Mouse (Mus musculus): ENCODE measurements at regions not wholly inside any gene's neighbourhood (a gene's known extent, or its start where the extent isn't known, plus 50 kb on each side); places are given as distances from the start of the nearest gene placed in this dataset.

GRCm38 (mm10) chr8:35991013-35991412, 225.4 kb downstream of the Gm19410 start:
- DNase-seq (ENCODE audit: low spot score in 2 of 2): no peak

- no peak for DNase-seq (ENCODE audit: low spot score in 2 of 2)
Observed at GRCm38 (mm10) chr8:35991936-35992603, 226.5 kb downstream of the Gm19410 start.

- DNase-seq (ENCODE audit: low spot score in 2 of 2): no peak
Observed at GRCm38 (mm10) chr8:35996330-35997077, 230.9 kb downstream of the Gm19410 start.

- DNase-seq (ENCODE audit: low spot score in 2 of 2): no peak
Observed at GRCm38 (mm10) chr8:35999584-35999983, 234.0 kb downstream of the Gm19410 start.

GRCm38 (mm10) chr8:36004387-36004786, 238.8 kb downstream of the Gm19410 start:
- no peak for DNase-seq (ENCODE audit: low spot score in 2 of 2)

- peak in 1 of 2 experiments; percentile 45 for DNase-seq (ENCODE audit: low spot score in 2 of 2)
Observed at GRCm38 (mm10) chr8:36005536-36005935, 239.9 kb downstream of the Gm19410 start.

GRCm38 (mm10) chr8:36007724-36008123, 242.1 kb downstream of the Gm19410 start:
- DNase-seq (ENCODE audit: low spot score in 2 of 2): no peak

GRCm38 (mm10) chr8:36009565-36009964, 244.0 kb downstream of the Gm19410 start:
- no peak for DNase-seq (ENCODE audit: low spot score in 2 of 2)

- no peak for DNase-seq (ENCODE audit: low spot score in 2 of 2)
Observed at GRCm38 (mm10) chr8:36010446-36011217, 245.0 kb downstream of the Gm19410 start.

- DNase-seq (ENCODE audit: low spot score in 2 of 2): no peak
Observed at GRCm38 (mm10) chr8:36014862-36015261, 249.3 kb downstream of the Gm19410 start.

GRCm38 (mm10) chr8:36016321-36017114, 250.9 kb downstream of the Gm19410 start:
- DNase-seq (ENCODE audit: low spot score in 2 of 2): no peak

- no peak for DNase-seq (ENCODE audit: low spot score in 2 of 2)
Observed at GRCm38 (mm10) chr8:36018993-36019753, 253.6 kb downstream of the Gm19410 start.

- DNase-seq (ENCODE audit: low spot score in 2 of 2): no peak
Observed at GRCm38 (mm10) chr8:36019895-36020294, 254.3 kb downstream of the Gm19410 start.

GRCm38 (mm10) chr8:36027586-36027985, 262.0 kb downstream of the Gm19410 start:
- DNase-seq (ENCODE audit: low spot score in 2 of 2): no peak

GRCm38 (mm10) chr8:36028121-36028955, 262.7 kb downstream of the Gm19410 start:
- no peak for DNase-seq (ENCODE audit: low spot score in 2 of 2)

GRCm38 (mm10) chr8:36029445-36029844, 263.9 kb downstream of the Gm19410 start:
- no peak for DNase-seq (ENCODE audit: low spot score in 2 of 2)

- no peak for DNase-seq (ENCODE audit: low spot score in 2 of 2)
Observed at GRCm38 (mm10) chr8:36030237-36030636, 264.6 kb downstream of the Gm19410 start.

- DNase-seq (ENCODE audit: low spot score in 2 of 2): no peak
Observed at GRCm38 (mm10) chr8:36031966-36032719, 266.6 kb downstream of the Gm19410 start.

GRCm38 (mm10) chr8:36035339-36035738, 269.7 kb downstream of the Gm19410 start:
- no peak for DNase-seq (ENCODE audit: low spot score in 2 of 2)

All from urinary bladder, postnatal 36 days (tissue).